Mouse (Mus musculus) spleen, embryonic (tissue): ENCODE measurements at regions not wholly inside any gene's neighbourhood (a gene's known extent, or its start where the extent isn't known, plus 50 kb on each side); places are given as distances from the start of the nearest gene placed in this dataset.

Source experiments
- CTCF ChIA-PET: fragments of 350-600 bp; sonication (Branson Sonifier 250); formaldehyde crosslinking; loops from one replicate; lab custom pipeline; 2022; lab: Charles Lee

- CTCF ChIA-PET, result no interaction called here
Observed at GRCm38 (mm10) chr11:6924476-6924875, 87.0 kb upstream of the Gm11983 start.

GRCm38 (mm10) chr11:6923917-6924316, 86.5 kb upstream of the Gm11983 start:
- CTCF ChIA-PET, result no interaction called here

GRCm38 (mm10) chr11:6918546-6918945, 81.1 kb upstream of the Gm11983 start:
- CTCF ChIA-PET, result no interaction called here

GRCm38 (mm10) chr11:6905630-6906029, 68.2 kb upstream of the Gm11983 start:
- CTCF ChIA-PET, result no interaction called here

GRCm38 (mm10) chr11:6902991-6903390, 65.5 kb upstream of the Gm11983 start:
- CTCF ChIA-PET, result no interaction called here

- CTCF ChIA-PET, result no interaction called here
Observed at GRCm38 (mm10) chr11:6902271-6902670, 64.8 kb upstream of the Gm11983 start.

GRCm38 (mm10) chr11:6900769-6901481, 63.5 kb upstream of the Gm11983 start:
- CTCF ChIA-PET, result no interaction called here

GRCm38 (mm10) chr11:6900357-6900756, 62.9 kb upstream of the Gm11983 start:
- CTCF ChIA-PET, result no interaction called here

GRCm38 (mm10) chr11:6899271-6900005, 62.0 kb upstream of the Gm11983 start:
- CTCF ChIA-PET, result no interaction called here

- CTCF ChIA-PET, result no interaction called here
Observed at GRCm38 (mm10) chr11:6898357-6899097, 61.1 kb upstream of the Gm11983 start.

- CTCF ChIA-PET, result no interaction called here
Observed at GRCm38 (mm10) chr11:6895786-6896093, 58.3 kb upstream of the Gm11983 start.

- CTCF ChIA-PET, result no interaction called here
Observed at GRCm38 (mm10) chr11:6894911-6895785, 57.7 kb upstream of the Gm11983 start.

GRCm38 (mm10) chr11:6893734-6894133, 56.3 kb upstream of the Gm11983 start:
- CTCF ChIA-PET, result no interaction called here

- CTCF ChIA-PET, result no interaction called here
Observed at GRCm38 (mm10) chr11:6893063-6893462, 55.6 kb upstream of the Gm11983 start.

- CTCF ChIA-PET, result no interaction called here
Observed at GRCm38 (mm10) chr11:6890450-6890849, 53.0 kb upstream of the Gm11983 start.

- CTCF ChIA-PET, result no interaction called here
Observed at GRCm38 (mm10) chr11:6889660-6890185, 52.3 kb upstream of the Gm11983 start.

- CTCF ChIA-PET, result no interaction called here
Observed at GRCm38 (mm10) chr11:6889120-6889519, 51.7 kb upstream of the Gm11983 start.
